Mouse (Mus musculus): ENCODE results near the gene Fut7.

The Fut7 gene

DNA sequence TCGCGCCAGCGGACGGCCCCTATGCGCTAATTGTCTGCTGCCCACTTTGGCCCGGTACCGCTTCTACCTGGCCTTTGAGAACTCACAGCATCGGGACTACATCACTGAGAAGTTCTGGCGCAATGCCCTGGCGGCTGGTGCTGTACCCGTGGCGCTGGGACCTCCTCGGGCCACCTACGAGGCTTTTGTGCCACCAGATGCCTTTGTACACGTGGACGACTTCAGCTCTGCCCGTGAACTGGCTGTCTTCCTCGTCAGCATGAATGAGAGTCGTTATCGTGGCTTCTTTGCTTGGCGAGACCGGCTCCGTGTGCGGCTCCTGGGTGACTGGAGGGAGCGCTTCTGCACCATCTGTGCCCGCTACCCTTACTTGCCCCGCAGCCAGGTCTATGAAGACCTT lies 2.4 kb downstream of the Fut7 start:
- peak in 1 of 2 experiments; percentile 5 for DNase-seq

GRCm38 (mm10) chr2:25426721-25427191 lies 3.7 kb downstream of the Fut7 start:
- DNase-seq, result peak; percentile 59 to 63

DNA sequence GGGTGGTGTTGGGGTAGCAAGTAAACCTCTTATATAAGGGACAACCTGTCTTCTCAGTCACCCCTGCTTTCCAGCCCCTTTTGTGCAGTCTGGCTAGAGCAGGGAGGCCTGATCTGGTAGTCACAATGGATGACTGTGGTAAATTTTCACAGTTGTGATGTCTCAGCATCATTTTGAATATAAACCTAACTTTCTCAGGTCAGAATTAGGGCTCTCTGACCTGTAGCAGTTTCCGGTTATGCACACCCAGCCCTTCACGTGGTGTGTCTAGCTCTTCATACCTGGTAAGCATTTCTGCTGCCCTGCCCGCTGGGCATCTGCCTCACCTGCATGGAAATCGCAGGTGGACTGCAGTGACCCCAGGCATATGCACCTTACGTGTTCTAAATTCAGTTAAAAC lies 4.2 kb downstream of the Fut7 start:
- peak in 1 of 2 experiments; percentile 6 for DNase-seq

GRCm38 (mm10) chr2:25428442-25429236 lies 5.6 kb downstream of the Fut7 start, which contains the start of gene Abca2:
Abca2 (plus strand) TSS chr2:25428703.
- DNase-seq, result peak; percentile 95 to 96

DNA sequence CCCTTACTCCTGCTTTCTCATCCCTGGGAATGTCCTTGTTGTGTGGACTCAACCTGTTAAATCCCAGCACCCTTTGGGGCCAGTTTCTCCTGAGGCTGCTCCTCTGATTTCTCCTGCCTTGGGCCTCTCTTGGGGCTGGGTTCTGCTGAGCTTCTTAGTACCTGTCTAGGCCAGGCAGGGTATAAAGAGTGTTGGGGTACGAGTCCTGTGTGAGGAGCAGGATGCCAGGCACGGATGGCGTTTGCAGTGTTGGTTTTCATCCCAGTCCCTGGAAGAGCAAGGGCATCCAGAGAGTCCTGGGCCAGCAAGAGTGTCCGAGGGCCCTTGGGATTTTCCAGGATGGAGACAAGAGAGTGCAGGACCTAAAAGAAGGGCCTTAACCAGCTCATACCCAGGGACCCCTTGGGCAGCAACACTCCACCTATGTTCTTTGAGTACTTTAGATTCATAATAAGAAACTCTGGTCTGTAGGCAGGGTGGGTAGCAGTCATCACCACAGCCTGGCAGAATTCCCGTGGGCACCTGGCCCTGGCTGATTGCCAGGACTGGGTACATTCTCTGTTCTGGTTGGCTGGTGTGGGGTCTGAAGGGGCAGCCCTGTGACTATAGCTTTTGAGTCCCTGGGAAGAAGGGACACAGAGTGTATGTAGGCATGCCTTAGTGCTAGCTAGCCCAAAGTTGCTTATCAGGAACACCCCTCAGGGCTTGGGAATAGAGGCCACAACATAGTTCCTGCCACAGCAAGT lies 6.5 kb downstream of the Fut7 start:
- DNase-seq, result peak in 1 of 2 experiments; percentile 11

DNA sequence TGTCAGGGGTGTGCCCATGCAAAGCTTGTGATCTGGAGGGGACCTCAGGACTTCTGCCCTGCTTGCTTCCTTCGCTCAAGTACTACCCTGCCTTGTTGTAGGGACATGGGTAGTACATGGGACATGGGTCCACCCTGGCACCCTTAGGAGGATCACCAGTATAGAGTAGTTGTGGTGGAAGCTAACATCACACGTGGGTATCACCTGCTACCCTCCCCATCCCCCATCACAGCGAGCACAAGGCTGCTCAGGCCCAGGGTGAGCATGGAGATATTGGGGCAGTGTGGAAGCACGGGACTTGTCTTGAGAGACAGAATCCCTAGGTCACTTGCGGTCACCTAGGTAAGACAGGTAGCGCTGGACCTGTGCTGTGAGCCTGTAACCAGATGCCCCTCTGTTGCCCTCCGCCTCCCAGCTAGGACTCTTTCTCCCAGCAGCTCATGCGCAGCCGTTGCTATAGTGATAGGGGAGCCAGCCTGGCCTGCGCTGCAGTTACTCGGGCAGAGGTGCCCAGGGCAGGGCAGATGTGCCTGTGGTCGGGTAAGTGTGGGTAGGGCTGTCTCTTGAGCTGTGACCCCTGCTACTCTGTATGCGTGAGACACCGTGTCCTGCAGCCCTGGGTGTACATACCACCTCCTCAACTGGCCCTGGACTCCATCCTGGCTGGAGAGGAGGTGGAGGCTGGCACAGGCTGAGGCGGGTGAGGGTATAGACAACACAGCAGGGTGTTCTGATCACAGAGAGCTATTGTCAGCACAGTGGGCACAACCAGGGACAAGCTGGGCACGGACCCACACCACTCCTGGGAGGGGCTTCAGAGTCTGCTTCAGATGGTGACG lies 7.5 kb downstream of the Fut7 start:
- peak; percentile 1 to 5 for DNase-seq

DNA sequence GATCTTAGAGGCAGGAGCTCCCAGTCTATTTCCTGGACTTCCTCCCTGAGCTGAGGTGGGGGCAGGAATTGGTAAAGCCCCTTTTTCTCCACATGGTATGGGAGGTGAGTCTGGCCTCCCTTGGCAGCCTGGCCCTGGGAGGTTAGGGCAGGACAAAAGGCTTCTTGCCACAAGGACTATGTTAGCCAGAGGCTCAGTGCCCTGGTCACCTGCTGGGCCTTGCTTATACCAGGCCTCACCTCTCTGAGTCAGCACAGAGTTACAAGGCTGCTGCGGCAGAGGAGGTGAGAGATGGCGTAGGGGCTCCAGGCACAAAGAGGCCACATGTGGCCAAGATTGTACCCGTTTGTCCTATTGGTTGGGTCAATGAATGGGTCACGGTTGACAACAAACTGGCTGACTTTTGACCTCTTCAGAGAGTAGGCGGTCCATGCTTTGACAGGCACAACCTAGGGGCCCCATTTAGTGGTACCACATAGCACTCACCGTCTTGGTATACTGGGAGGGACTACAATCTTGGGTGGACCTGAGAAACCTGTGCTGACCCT lies 8.3 kb downstream of the Fut7 start:
- DNase-seq, result peak in 1 of 2 experiments; percentile 1

GRCm38 (mm10) chr2:25432326-25433098 lies 9.4 kb downstream of the Fut7 start:
- peak in 1 of 2 experiments; percentile 1 for DNase-seq

- peak in 1 of 2 experiments; percentile 0 for DNase-seq
Observed at GRCm38 (mm10) chr2:25433101-25433500, 10.0 kb downstream of the Fut7 start.

DNA sequence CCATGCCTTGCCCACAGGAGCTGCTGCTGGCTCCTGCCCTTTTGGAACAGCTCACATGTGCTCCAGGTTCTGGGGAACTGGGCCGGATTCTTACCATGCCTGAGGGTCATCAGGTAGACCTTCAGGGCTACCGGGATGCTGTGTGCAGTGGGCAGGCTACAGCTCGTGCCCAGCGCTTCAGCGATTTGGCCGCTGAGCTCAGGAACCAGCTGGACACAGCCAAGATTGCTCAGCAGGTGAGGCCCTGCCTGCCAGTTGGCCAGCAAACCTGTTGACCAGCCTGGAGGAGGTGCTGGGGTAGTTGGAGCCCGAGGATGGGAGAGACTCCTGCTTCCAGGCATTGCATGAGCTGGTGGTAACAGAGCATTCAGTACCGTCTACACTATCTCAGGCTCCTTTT lies 11.2 kb downstream of the Fut7 start:
- DNase-seq, result peak in 1 of 2 experiments; percentile 1

DNA sequence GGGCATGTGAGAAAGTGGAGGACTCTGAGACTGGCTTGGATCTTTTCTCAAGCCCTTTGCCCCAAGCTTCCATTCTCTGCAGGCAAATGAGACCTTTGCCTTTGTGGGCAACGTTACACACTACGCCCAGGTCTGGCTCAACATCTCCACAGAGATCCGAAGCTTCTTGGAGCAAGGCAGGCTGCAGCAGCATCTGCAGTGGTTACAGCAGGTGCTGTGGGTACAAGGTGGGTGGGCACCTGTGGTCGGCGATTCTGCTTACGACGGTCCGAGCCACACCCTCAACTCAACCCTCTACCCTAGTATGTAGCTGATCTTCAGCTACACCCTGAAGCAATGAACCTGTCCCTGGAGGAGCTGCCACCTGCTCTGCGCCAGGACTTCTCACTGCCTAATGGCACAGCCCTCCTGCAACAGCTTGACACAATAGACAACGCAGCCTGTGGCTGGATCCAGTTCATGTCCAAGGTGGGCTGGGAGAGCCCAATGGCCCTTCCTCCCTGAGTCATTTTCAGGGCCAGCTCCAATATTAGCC lies 13.3 kb downstream of the Fut7 start:
- no peak for DNase-seq

- DNase-seq, result no peak
Observed at GRCm38 (mm10) chr2:25441067-25441466, 18.0 kb downstream of the Fut7 start.

DNA sequence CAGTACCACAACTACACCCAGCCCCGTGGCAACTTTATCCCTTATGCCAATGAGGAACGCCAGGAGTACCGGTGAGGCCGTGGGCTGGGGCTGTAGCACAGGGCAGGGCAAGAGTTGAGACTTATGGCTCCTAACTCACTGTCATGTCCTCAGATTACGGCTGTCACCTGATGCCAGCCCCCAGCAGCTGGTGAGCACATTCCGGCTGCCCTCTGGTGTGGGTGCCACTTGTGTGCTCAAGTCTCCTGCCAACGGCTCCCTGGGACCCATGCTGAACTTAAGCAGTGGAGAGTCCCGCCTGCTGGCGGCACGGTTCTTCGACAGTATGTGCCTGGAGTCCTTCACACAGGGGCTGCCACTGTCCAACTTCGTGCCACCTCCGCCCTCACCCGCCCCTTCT lies 19.6 kb downstream of the Fut7 start:
- DNase-seq, result no peak

DNA sequence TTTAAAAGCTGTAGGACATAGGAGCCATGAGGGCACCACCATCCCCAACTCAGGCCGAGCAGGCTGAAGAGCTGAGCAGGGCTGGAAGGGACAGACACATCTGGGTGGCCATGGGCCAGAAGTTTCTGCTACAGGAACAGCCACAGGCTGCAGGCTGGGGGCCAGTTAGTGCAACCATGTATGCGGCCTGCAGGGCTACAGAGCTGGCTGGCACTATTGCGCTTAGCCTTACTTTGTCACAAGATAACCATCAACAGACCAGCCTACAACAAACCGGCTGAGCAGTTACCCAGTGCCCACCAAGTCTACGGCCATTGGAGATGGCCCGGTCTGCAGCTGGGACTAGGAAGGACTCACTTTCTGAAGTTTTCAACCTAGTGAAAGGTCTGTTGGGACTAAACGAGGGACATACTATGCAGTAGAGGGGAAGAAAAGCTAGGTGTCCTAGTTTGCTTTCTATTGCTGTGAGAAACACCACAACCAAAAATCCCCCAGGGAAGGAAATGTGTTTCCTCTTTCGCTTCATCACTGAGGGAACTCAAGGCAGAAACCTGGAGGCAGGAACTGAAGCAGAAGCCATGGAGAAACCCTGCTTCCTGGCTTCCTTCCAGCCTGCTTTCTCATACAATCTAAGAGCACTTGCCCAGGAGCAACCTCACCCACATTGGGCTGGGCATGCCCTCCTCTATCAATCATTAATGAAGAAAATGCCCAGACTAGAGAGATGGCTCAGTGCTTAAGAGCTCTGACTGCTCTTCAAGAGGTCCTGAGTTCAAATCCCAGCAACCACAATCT lies 28.0 kb downstream of the Fut7 start:
- DNase-seq, result no peak

- no peak for DNase-seq
Observed at GRCm38 (mm10) chr2:25452951-25453350, 29.9 kb downstream of the Fut7 start.

DNA sequence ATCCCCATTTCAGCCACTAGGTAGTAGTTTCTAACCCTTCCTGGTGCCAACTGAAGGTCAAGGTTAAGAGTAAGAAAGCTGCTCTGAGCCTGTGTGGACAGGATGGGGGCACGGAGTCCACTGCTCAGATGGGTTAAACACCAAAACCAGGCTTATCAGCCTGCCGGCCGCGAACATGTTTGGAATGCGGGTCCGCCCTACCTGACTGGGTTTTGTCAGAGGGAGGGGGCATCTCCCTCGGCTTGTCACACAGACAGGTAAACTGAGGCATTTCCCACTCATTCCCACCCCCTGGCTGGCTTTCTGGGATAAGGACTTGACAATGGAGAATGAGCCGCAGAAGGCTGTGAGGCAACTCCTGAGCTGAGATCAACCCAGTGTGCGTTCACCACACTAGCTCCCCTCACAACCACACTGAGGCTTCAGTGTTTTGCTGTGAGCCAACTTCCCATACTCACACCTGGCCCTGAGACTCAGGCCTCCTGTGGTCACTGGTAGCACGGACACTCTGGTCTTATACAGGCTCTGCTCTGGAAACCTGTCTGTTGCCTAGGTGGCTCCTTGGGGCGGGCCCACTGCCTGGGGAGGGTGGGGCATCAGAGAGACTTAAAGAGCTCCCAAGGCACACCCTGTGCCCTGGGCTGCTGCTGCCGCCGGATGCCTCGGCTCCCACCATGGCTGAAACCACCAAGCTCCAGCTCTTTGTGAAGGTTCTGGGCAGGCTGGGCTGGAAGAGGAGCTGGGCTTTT lies 33.3 kb downstream of the Fut7 start, which contains the start of gene Clic3:
Gene Clic3, plus strand, starts transcription at position 634 of the 749 bp plus-strand sequence.
- no peak for DNase-seq

- no peak for DNase-seq
Observed at GRCm38 (mm10) chr2:25457022-25457896, 34.2 kb downstream of the Fut7 start.

GRCm38 (mm10) chr2:25458911-25459310 lies 35.8 kb downstream of the Fut7 start:
- DNase-seq, result no peak

DNA sequence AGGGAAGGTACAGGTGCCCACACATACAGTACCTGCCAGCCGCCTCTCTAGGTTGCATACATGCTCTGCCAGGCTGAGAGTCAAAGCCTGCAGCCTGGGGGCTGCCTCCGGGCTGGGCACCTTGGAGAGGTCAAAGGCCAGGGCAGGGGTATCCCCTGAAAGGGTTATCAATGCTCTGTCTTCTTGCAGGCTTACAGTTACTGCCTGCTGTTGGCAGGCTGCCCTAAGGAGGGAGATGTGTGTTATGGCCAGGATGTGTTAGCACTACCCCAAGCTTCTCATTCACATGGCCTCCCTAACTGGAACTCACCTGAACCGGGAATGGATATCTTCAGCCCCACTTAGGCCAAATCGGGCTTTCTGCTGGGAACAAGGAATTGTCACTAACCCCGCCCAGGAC lies 37.1 kb downstream of the Fut7 start:
- no peak for DNase-seq
